ENCODE assay signal across 21 mouse cellular contexts in genomic region chr5:105464671-105465070, GRCm38 (mm10). TPM values are rescaled to one million over a fixed set of nuclear protein-coding genes. Genes with fewer than 3 reads are reported as not detected.
A peak's percentile ranks its signal among the peaks of the same experiment; 100 is the strongest.
DNase-seq lines count a peak whose midpoint lies in the region; ATAC-seq and TF ChIP-seq lines count a peak whose summit lies in the region.
"Had no signal": no experiment of that assay in that cellular context is flagged by ENCODE, and none has a peak within 500 bp of the region (broad histone marks: within the 10 kb centered on the region; RNA-seq: fewer than 3 reads in every experiment).

No protein-coding gene starts in this region.

- H3K9ac ChIP-seq in midbrain, embryonic 11.5 days (ENCODE audit: low read length), result no peak overlapping the region
- no peak overlapping the region for H3K9ac ChIP-seq in midbrain, embryonic 16.5 days (ENCODE audit: low read depth, low read length)
- H3K9ac ChIP-seq: embryonic facial prominence, embryonic 13.5 days; embryonic facial prominence, embryonic 15.5 days; forebrain, embryonic 12.5 days had no signal

- ATAC-seq in midbrain, embryonic 11.5 days (ENCODE audit: low FRiP score), result no peak
- no peak for ATAC-seq in midbrain, embryonic 16.5 days
- ATAC-seq in cerebellum, adult (ENCODE audit: insufficient number of reproducible peaks, low FRiP score, low TSS enrichment), result no peak
- ATAC-seq: forebrain, embryonic 14.5 days; forebrain, embryonic 16.5 days had no signal

- peak overlapping the region; percentile 89 for H3K27ac ChIP-seq in layer of hippocampus, adult 2 months
- H3K27ac ChIP-seq in midbrain, embryonic 11.5 days (ENCODE audit: low read depth, low read length), result no peak overlapping the region
- H3K27ac ChIP-seq in midbrain, embryonic 16.5 days (ENCODE audit: low read length), result no peak overlapping the region
- H3K27ac ChIP-seq: embryonic facial prominence, embryonic 13.5 days; embryonic facial prominence, embryonic 15.5 days; forebrain, embryonic 10.5 days; forebrain, embryonic 12.5 days had no signal

- H3K27me3 ChIP-seq in midbrain, embryonic 11.5 days (ENCODE audit: control insufficient read depth, insufficient read depth, low read length), result no peaks in the 10 kb centered on the region
- H3K27me3 ChIP-seq in midbrain, embryonic 16.5 days (ENCODE audit: control insufficient read depth, insufficient read depth, low read depth, low read length), result no peaks in the 10 kb centered on the region
- H3K27me3 ChIP-seq: embryonic facial prominence, embryonic 13.5 days; embryonic facial prominence, embryonic 15.5 days; forebrain, embryonic 12.5 days had no signal

- no peaks in the 10 kb centered on the region for H3K9me3 ChIP-seq in midbrain, embryonic 11.5 days (ENCODE audit: control insufficient read depth, low read length)
- H3K9me3 ChIP-seq in midbrain, embryonic 16.5 days (replicated peaks; ENCODE audit: control insufficient read depth, low read length, poor library complexity, severe bottlenecking), result no peaks in the 10 kb centered on the region
- H3K9me3 ChIP-seq: embryonic facial prominence, embryonic 13.5 days; embryonic facial prominence, embryonic 15.5 days; forebrain, embryonic 10.5 days; forebrain, embryonic 12.5 days had no signal

- no peak overlapping the region for H3K4me2 ChIP-seq in midbrain, embryonic 11.5 days
- H3K4me2 ChIP-seq in midbrain, embryonic 16.5 days (ENCODE audit: low read length), result no peak overlapping the region
- H3K4me2 ChIP-seq: embryonic facial prominence, embryonic 13.5 days; embryonic facial prominence, embryonic 15.5 days; forebrain, embryonic 12.5 days had no signal

- no peaks in the 10 kb centered on the region for H3K4me1 ChIP-seq in midbrain, embryonic 11.5 days (ENCODE audit: control insufficient read depth, insufficient read depth, low read length)
- H3K4me1 ChIP-seq in midbrain, embryonic 16.5 days (ENCODE audit: control insufficient read depth, insufficient read depth, low read length), result no peaks in the 10 kb centered on the region
- H3K4me1 ChIP-seq: embryonic facial prominence, embryonic 15.5 days; forebrain, embryonic 10.5 days had no signal

- TF ChIP-seq CTCF in layer of hippocampus, adult 2 months (conservative IDR thresholded peaks at IDR 0.05), result no peak

- H3K4me3 ChIP-seq in layer of hippocampus, adult 2 months, result no peak overlapping the region
- H3K4me3 ChIP-seq in midbrain, embryonic 11.5 days (ENCODE audit: low read depth, low read length), result no peak overlapping the region
- H3K4me3 ChIP-seq in midbrain, embryonic 16.5 days (ENCODE audit: low read depth, low read length), result no peak overlapping the region
- H3K4me3 ChIP-seq: embryonic facial prominence, embryonic 13.5 days; embryonic facial prominence, embryonic 15.5 days; erythroblast, embryonic 14.5 days; forebrain, embryonic 10.5 days; forebrain, embryonic 12.5 days had no signal

- no peaks in the 10 kb centered on the region for H3K36me3 ChIP-seq in midbrain, embryonic 11.5 days (ENCODE audit: control insufficient read depth, insufficient read depth, low read length)
- no peaks in the 10 kb centered on the region for H3K36me3 ChIP-seq in midbrain, embryonic 16.5 days (ENCODE audit: control insufficient read depth, insufficient read depth, low read length)
- H3K36me3 ChIP-seq: embryonic facial prominence, embryonic 13.5 days; embryonic facial prominence, embryonic 15.5 days; forebrain, embryonic 10.5 days; forebrain, embryonic 12.5 days had no signal

- no peak for DNase-seq in layer of hippocampus, adult 2 months (ENCODE audit: low spot score in 2 of 2)
- no peak for DNase-seq in layer of hippocampus, adult 8-10 months (ENCODE audit: low spot score in 2 of 2)
- peak; percentile 66 for DNase-seq in midbrain, embryonic 11.5 days (ENCODE audit: low spot score, missing footprints)
- DNase-seq: adrenal gland, adult 2 months; adrenal gland, postnatal 10 days; adrenal gland, postnatal 25 days; cerebellum, adult 11-12 months; cerebellum, adult 2 months; cerebellum, adult 9-10 months; cerebellum, postnatal 10 days; cerebellum, postnatal 25 days; embryo, embryonic 11 days had no signal

RNA-seq across cellular contexts. Expression of gene Lrrc8b, which starts 49.1 kb away (rescaled TPM):
- 10 to 100 TPM; 61.6 TPM for total RNA-seq in layer of hippocampus, adult 2 months (2021)
- total RNA-seq in layer of hippocampus, adult 8-10 months (2022), result 10 to 100 TPM; 57.6 to 59.7 (median 59.3) TPM
- polyA plus RNA-seq in midbrain, embryonic 11.5 days (2014; fragmentation: Nextera tagmentation; extraction: Ambion mirVana), result 13.3 and 13.8 TPM in 2 replicates
- polyA plus RNA-seq in midbrain, embryonic 16.5 days (2015; fragmentation: Nextera tagmentation; extraction: Ambion mirVana), result 17.5 and 18.5 TPM in 2 replicates

RNA-seq across cellular contexts. Expression of gene Lrrc8c, which starts 54.5 kb away (rescaled TPM):
- total RNA-seq in layer of hippocampus, adult 2 months (2021), result 10 to 100 TPM; 29.8 to 30.7 TPM
- total RNA-seq in layer of hippocampus, adult 8-10 months (2022), result 10 to 100 TPM; 27.1 to 31.0 (median 29.0) TPM
- 12.4 and 12.8 TPM in 2 replicates for polyA plus RNA-seq in midbrain, embryonic 11.5 days (2014; fragmentation: Nextera tagmentation; extraction: Ambion mirVana)
- polyA plus RNA-seq in midbrain, embryonic 16.5 days (2015; fragmentation: Nextera tagmentation; extraction: Ambion mirVana), result 10.4 and 13.0 TPM in 2 replicates
